Mouse (Mus musculus) lung, adult 2 months (tissue): ENCODE measurements at regions not wholly inside any gene's neighbourhood (a gene's known extent, or its start where the extent isn't known, plus 50 kb on each side); places are given as distances from the start of the nearest gene placed in this dataset.

ENCODE experiments used
- CTCF ChIP-seq: fragments of 200-500 bp; IDR thresholded peaks from 2 replicates; pipeline ENCODE4 v1.5.1; 2011; ENCODE audit warnings: mild to moderate bottlenecking, low read length, control low read depth; ENCODE audit not compliant: insufficient read depth
- POLR2A ChIP-seq: fragments of 200-500 bp; IDR thresholded peaks from 2 replicates; pipeline ENCODE4 v1.6.1; 2011; ENCODE audit warnings: low read depth, mild to moderate bottlenecking, control low read depth, low read length, borderline replicate concordance; ENCODE audit errors: extremely low read depth

GRCm38 (mm10) chr16:93429324-93429781, 174.5 kb downstream of the Setd4 start:
- TF ChIP-seq CTCF (no peak), POLR2A (no peak)
